Mouse (Mus musculus): ENCODE measurements around the gene Specc1. TPM values are rescaled to one million over a fixed set of nuclear protein-coding genes. Genes with fewer than 3 reads are reported as not detected.

Gene Specc1
- polyA plus RNA-seq, 1 experiment from 2014 or later = 11.1 TPM

DNA sequence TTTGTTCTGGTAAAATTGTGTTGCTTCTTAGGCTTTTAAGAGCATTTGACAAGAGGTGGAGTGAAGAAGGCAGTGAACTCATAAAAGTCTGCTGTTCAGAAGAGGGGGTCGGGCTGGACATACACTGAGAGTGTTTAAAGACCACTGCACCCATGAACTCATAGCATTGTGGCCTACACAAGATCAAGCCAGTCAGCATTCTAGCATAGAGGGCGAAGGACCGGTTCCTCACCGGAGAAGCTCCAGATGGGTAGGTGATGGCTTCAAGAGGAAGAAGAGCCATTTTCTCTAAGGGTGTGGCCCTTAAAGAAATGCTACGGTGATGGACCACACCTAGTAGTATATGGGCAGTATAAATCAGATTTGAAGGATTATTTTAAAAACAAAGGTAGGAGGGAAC is 119.0 kb downstream of the Specc1 start:
- Histone ChIP-seq H3K9ac (no peak overlapping the region), H3K4me2 (no peak overlapping the region), H3K36me3 (no peaks in the 10 kb centered on the region), H3K27ac (no peak overlapping the region), H3K9me3 (replicated peaks) (no peaks in the 10 kb centered on the region), H3K4me3 (no peak overlapping the region), H3K27me3 (no peaks in the 10 kb centered on the region), H3K4me1 (replicated peaks) (peaks cover 2% of the 10 kb centered on the region; the same call in 1 of the 2 replicates)
- WGBS = 90% methylated on average over 5 of the region's 5 CpGs
- no peak for ATAC-seq (replicated peaks; ENCODE audit: insufficient number of reproducible peaks, insufficient read depth, low FRiP score, low read depth)

DNA sequence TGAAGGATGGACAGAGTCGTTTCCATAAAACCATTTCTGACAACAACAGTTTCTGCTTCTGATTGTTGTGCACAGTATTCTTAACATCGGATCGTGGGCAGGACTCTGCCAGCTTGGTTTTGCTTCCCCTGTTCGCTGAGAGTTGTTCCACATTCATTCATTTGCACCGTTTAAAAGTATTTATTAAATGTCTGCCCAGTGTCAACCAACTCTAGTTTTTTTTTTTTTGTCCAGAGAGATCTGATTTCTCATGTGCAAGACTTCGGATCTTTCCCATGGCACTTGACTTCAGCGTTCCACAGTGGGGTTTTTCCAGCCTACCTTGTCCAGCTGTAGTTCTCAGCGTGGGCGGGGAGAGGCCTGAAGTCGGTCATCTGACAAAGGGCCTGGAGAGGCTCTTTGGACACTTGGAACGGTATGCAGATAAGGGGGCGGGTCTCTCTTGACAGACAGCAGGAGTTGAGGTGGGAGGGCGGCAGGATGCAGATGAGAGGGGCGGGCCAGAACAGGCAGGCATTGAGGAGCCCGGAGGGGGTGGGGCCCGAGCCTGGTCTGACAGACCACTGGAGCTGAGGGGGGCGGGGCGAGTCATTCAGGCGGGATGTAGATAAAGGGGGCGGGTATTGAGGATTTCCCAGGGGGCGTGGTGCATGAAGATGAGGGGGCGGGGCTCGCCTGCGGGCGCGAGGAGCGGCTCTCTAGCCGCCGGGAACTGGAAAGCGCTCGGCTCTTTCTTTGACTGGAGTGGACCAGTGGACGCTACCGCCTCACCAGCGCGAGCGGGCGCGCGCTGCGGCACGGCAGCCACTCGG is 120.0 kb downstream of the Specc1 start:
- ATAC-seq (replicated peaks; ENCODE audit: insufficient number of reproducible peaks, insufficient read depth, low FRiP score, low read depth) = peak; percentile 99
- Histone ChIP-seq H3K4me3 (peak overlapping the region; percentile 93), H3K27me3 (no peaks in the 10 kb centered on the region), H3K36me3 (no peaks in the 10 kb centered on the region), H3K27ac (peak overlapping the region; percentile 94), H3K4me1 (replicated peaks) (peaks cover 2% of the 10 kb centered on the region; the same call in 1 of the 2 replicates), H3K9me3 (replicated peaks) (no peaks in the 10 kb centered on the region), H3K9ac (peak overlapping the region; percentile 78), H3K4me2 (peak overlapping the region; percentile 96)
- 4% methylated on average over 41 of the region's 42 CpGs for WGBS

DNA sequence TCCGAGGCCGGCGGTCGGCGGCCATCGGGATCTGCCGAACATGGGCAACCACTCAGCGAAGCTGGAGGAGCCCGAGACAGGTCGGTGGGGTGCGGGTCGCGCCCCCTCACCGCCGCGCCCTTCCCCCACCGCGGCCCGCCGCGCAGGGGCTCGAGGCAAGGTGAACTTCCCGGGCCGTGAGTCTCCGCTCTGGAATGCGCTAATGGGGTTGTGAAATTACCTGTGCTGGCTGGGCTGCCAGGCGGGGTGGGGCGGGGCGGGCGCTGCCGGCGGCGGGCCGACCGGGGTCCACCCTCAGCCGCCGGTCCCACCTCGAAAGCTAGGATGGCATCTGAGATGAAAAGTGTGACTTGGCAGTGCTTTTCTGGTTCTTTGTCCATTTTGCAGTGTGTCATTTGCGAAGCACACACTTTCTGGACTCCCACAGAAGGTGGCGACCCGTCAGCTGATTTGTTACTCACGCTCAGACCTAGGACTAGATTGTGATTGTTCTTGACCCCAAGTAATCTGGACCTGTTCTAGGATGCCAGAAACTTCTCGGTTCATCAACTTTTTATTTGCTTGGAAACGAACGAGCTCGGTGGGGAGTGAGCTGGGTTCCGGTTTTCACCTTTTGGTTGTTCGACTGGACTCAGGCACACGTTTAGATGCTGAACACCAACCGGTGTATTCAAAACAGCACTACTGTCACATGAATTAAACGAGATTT is 120.7 kb downstream of the Specc1 start:
- H3K27ac ChIP-seq = peak overlapping the region; percentile 94
- ATAC-seq (replicated peaks; ENCODE audit: insufficient number of reproducible peaks, insufficient read depth, low FRiP score, low read depth) = no peak
- H3K9ac ChIP-seq = peak overlapping the region; percentile 78
- no peaks in the 10 kb centered on the region for H3K27me3 ChIP-seq
- peak overlapping the region; percentile 96 for H3K4me2 ChIP-seq
- peak overlapping the region; percentile 93 for H3K4me3 ChIP-seq
- WGBS = 1% methylated on average over 49 of the region's 51 CpGs
- H3K9me3 ChIP-seq (replicated peaks) = no peaks in the 10 kb centered on the region
- H3K36me3 ChIP-seq = no peaks in the 10 kb centered on the region
- H3K4me1 ChIP-seq (replicated peaks) = peaks cover 2% of the 10 kb centered on the region; the same call in 1 of the 2 replicates

DNA sequence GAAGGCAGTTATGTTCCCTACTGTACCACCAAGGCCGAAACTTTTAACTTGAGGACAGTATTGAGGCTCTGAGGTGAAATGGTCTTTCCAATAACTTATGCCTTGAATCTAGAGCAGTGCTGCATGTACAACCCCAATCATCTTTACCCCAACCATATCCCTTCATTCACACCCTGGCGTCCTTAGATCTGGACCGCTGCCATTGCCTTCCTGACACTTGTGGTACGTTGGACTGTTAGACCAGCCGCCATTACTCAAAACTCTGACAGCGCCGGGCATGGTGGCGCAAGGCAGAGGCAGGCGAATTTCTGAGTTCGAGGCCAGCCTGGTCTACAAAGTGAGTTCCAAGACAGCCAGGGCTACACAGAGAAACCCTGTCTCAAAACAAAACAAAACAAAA is 121.8 kb downstream of the Specc1 start:
- Histone ChIP-seq H3K9ac (no peak overlapping the region), H3K4me2 (peak overlapping the region; percentile 96), H3K4me3 (peak overlapping the region; percentile 93), H3K4me1 (replicated peaks) (peaks cover 2% of the 10 kb centered on the region; the same call in 1 of the 2 replicates), H3K9me3 (replicated peaks) (no peaks in the 10 kb centered on the region), H3K36me3 (no peaks in the 10 kb centered on the region), H3K27me3 (no peaks in the 10 kb centered on the region), H3K27ac (no peak overlapping the region)
- no peak for ATAC-seq (replicated peaks; ENCODE audit: insufficient number of reproducible peaks, insufficient read depth, low FRiP score, low read depth)
- WGBS = 87% methylated on average over 10 of the region's 10 CpGs

DNA sequence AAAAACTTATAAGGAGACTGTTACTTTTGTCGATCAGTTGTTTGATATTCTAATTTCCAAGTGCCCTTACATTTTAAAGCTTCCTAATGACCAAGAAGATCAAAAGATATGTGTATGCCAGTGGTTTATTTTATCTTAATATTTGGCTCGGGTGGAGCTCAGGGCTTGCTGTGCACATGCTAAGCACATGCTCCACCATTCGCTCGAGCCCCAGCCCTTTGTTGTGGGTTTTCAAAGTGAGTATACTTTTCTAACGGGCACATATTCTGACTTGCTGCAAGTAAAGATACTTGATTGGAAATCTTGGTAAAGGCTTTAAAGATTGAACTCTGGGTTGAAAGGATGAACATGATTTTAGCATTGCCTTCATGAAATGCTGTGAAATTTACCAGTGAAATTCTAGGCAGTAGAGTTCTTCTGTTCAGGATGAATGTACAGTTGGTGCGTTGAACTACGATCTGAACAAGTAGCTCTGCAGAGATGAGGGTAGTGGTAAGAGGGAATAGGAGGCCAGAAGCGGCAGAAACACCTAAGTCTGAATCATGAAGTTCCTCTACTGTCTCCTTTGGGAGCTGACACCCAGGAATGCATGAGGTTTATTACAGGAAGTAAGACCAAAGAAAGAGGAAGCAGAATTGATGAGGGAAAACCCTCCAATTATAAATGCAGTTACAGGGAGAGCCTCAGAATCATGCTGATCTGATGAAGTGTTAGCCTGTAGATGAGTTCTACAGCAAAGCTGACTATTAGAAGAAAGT is 122.7 kb downstream of the Specc1 start:
- no peak for ATAC-seq (replicated peaks; ENCODE audit: insufficient number of reproducible peaks, insufficient read depth, low FRiP score, low read depth)
- Histone ChIP-seq H3K4me3 (no peak overlapping the region), H3K4me2 (peak overlapping the region; percentile 5; the same call in 1 of the 2 replicates), H3K4me1 (replicated peaks) (peaks cover 2% of the 10 kb centered on the region; the same call in 1 of the 2 replicates), H3K9me3 (replicated peaks) (no peaks in the 10 kb centered on the region), H3K27ac (no peak overlapping the region), H3K9ac (no peak overlapping the region), H3K27me3 (no peaks in the 10 kb centered on the region), H3K36me3 (no peaks in the 10 kb centered on the region)
- 79% methylated on average over 8 of the region's 8 CpGs for WGBS

DNA sequence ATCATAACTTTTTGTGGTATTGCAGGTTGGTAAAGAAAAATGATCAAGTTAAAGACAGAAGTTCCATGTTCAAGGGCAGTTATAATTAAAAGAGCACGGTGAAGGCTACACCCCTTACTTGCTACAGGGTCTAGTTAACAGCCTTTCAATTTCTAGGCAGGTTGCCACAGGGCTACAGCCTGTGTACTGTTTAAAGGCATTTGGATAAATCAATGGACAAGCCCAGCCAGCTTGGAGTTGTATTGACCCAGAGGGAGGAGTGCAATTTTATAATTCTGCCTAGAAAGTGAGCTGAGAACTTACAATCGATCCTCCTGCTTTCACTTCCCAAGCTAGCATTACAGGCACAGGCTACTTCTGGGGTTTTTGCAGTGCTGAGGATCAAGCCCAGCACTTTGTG is 123.9 kb downstream of the Specc1 start:
- H3K27ac ChIP-seq = no peak overlapping the region
- H3K4me2 ChIP-seq = no peak overlapping the region
- no peaks in the 10 kb centered on the region for H3K27me3 ChIP-seq
- H3K9me3 ChIP-seq (replicated peaks) = no peaks in the 10 kb centered on the region
- no peak overlapping the region for H3K9ac ChIP-seq
- ATAC-seq (replicated peaks; ENCODE audit: insufficient number of reproducible peaks, insufficient read depth, low FRiP score, low read depth) = no peak
- peaks cover 2% of the 10 kb centered on the region; the same call in 1 of the 2 replicates for H3K4me1 ChIP-seq (replicated peaks)
- H3K4me3 ChIP-seq = no peak overlapping the region
- WGBS = 82% methylated on average over 2 of the region's 2 CpGs
- H3K36me3 ChIP-seq = no peaks in the 10 kb centered on the region

DNA sequence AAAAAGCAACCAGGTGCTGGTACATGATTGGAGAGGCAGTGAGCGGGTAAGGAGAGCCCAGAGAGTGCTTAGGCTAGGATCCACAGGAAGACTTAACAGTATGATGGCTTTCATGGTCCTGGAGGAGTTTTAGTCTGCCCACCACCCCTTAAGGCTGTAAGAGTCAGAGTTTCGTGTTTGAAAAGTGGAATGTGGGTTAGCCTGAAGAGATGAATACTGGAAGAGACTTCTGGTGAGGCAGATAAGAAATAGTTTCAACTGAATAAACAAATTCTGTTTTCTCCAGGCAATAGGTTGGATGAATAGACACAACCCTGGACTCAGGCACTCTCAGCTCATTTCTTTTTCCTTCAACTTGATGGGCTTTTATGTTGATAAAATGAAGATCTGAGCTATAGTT is 130.1 kb downstream of the Specc1 start:
- H3K9me3 ChIP-seq (replicated peaks) = no peaks in the 10 kb centered on the region
- H3K36me3 ChIP-seq = no peaks in the 10 kb centered on the region
- no peak overlapping the region for H3K9ac ChIP-seq
- no peak overlapping the region for H3K4me2 ChIP-seq
- 69% methylated on average over 2 of the region's 2 CpGs for WGBS
- H3K4me1 ChIP-seq (replicated peaks) = 0 out of 2 replicates have a peak, but pooled peaks cover 5% of the 10 kb centered on the region
- no peak overlapping the region; the same call in 1 of the 2 replicates for H3K27ac ChIP-seq
- H3K4me3 ChIP-seq = no peak overlapping the region
- ATAC-seq (replicated peaks; ENCODE audit: insufficient number of reproducible peaks, insufficient read depth, low FRiP score, low read depth) = no peak
- H3K27me3 ChIP-seq = no peaks in the 10 kb centered on the region

DNA sequence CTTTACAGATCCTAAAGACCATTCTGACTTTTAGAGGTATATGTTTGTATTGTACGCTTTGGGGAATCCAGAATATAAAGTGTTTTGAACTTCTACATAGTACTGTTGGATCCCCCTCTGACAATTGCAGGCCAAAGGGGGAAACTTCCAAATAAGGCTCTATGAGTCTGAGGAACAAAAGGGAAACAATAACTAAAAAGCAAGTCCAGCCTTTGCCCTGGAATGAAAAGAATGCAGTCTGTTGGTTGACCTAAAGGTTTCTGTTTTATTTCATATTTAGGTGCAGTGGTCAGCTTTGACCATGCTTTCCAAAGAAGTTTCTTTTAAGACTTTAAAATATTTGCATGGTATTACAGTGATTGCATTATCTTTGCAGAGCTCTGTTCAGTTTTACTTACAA is 130.5 kb downstream of the Specc1 start:
- Histone ChIP-seq H3K27me3 (no peaks in the 10 kb centered on the region), H3K36me3 (no peaks in the 10 kb centered on the region), H3K4me1 (replicated peaks) (0 out of 2 replicates have a peak, but pooled peaks cover 5% of the 10 kb centered on the region), H3K4me2 (no peak overlapping the region), H3K27ac (no peak overlapping the region; the same call in 1 of the 2 replicates), H3K9me3 (replicated peaks) (no peaks in the 10 kb centered on the region), H3K4me3 (no peak overlapping the region), H3K9ac (no peak overlapping the region)
- WGBS = 83% methylated on average over 1 of the region's 1 CpGs
- ATAC-seq (replicated peaks; ENCODE audit: insufficient number of reproducible peaks, insufficient read depth, low FRiP score, low read depth) = no peak

DNA sequence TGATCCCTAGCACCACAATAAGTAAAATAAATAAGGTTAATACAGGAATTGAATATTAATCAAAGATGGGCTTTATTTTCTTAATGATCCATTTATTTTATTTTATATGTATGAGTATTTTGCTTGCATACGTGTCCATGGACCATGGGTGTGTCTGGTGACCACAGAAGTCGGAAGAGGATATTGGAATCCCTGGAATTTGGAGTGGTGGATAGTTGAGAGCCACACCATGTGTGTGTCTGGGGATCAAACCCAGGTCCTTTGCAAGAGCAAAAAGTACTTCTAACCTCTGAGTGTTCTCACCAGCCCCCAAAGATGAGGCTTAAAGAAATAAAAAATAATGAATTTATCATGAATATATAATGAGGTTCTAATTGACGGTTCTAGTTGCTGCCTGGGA is 132.1 kb downstream of the Specc1 start:
- no peak overlapping the region for H3K9ac ChIP-seq
- H3K4me1 ChIP-seq (replicated peaks) = 0 out of 2 replicates have a peak, but pooled peaks cover 5% of the 10 kb centered on the region
- H3K27me3 ChIP-seq = no peaks in the 10 kb centered on the region
- H3K4me2 ChIP-seq = no peak overlapping the region
- no peak overlapping the region for H3K4me3 ChIP-seq
- H3K9me3 ChIP-seq (replicated peaks) = no peaks in the 10 kb centered on the region
- no peaks in the 10 kb centered on the region for H3K36me3 ChIP-seq
- ATAC-seq (replicated peaks; ENCODE audit: insufficient number of reproducible peaks, insufficient read depth, low FRiP score, low read depth) = no peak
- 68% methylated on average over 3 of the region's 3 CpGs for WGBS
- no peak overlapping the region for H3K27ac ChIP-seq

DNA sequence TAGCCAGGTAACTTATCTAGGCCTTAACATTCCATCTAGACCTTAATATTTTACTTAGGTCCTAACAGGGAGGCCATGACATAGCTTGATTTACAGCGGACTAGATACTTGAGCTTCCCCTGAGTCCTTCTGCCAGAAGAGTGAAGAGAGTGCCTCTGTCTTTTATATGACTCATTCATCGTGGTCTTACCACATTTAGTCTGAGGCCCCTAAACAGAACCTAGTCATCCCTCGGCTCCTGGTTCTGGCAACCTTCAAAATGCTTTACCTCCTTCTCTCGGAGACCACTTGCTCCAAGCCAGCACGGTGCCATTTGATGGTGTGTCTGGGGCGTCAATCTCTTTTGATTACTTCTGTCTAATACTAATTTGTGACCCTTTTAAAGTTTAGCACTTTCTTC is 133.8 kb downstream of the Specc1 start:
- no peak for ATAC-seq (replicated peaks; ENCODE audit: insufficient number of reproducible peaks, insufficient read depth, low FRiP score, low read depth)
- Histone ChIP-seq H3K4me2 (no peak overlapping the region), H3K4me3 (no peak overlapping the region), H3K4me1 (replicated peaks) (peaks cover 8% of the 10 kb centered on the region; the same call in 1 of the 2 replicates), H3K27ac (no peak overlapping the region), H3K36me3 (no peaks in the 10 kb centered on the region), H3K9ac (no peak overlapping the region), H3K27me3 (no peaks in the 10 kb centered on the region), H3K9me3 (replicated peaks) (no peaks in the 10 kb centered on the region)
- WGBS = 79% methylated on average over 6 of the region's 6 CpGs

DNA sequence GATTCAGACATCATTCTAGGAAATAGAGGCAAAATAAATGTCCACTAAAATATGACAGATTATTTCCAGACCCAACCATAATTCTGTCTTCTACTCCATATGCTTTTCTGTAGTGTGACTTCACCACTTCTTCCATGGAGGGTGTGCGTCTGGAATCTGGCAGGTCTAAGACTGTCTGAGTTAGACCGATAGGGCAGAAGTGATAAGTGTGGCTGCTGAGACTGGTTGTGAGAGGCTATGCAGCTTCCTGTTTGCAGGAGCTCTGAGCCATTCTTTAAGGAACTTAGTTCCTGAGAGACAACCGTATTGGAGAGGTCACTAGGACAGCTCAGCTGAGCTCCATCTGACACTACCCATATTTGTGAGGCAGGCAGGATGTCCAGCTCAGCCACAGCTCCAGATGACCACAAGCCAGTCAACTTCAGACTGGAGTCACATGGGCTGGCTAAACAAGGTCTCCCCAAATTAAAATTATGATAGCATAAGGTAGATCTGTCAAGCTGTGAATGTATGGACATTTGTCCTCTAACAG is 146.9 kb downstream of the Specc1 start:
- Histone ChIP-seq H3K27me3 (no peaks in the 10 kb centered on the region), H3K4me3 (no peak overlapping the region), H3K9me3 (replicated peaks) (no peaks in the 10 kb centered on the region), H3K4me1 (replicated peaks) (0 out of 2 replicates have a peak, but pooled peaks cover 4% of the 10 kb centered on the region), H3K4me2 (no peak overlapping the region), H3K36me3 (no peaks in the 10 kb centered on the region), H3K9ac (no peak overlapping the region), H3K27ac (peak overlapping the region; percentile 29)
- WGBS = 17% methylated on average over 3 of the region's 3 CpGs
- ATAC-seq (replicated peaks; ENCODE audit: insufficient number of reproducible peaks, insufficient read depth, low FRiP score, low read depth) = peak; percentile 50
